Mouse (Mus musculus) myocyte (in vitro differentiated cells): ENCODE data around the gene Napsa. TPM values are rescaled to one million over a fixed set of nuclear protein-coding genes. Genes with fewer than 3 reads are reported as not detected.
A peak's percentile ranks its signal among the peaks of the same experiment; 100 is the strongest.

Experiments
- H3K27me3 ChIP-seq: one replicate; pipeline ENCODE4 v1.6.1; 2011; ENCODE audit not compliant: control insufficient read depth, insufficient read depth, insufficient read length
- H3K36me3 ChIP-seq: one replicate; pipeline ENCODE4 v1.6.1; 2011; ENCODE audit not compliant: control insufficient read depth, insufficient read depth
- H3K4me2 ChIP-seq: one replicate; pipeline ENCODE4 v1.6.1; 2011; ENCODE audit warnings: low read depth, control low read depth
- H3K4me3 ChIP-seq: one replicate; pipeline ENCODE4 v1.5.1; 2011; ENCODE audit warnings: mild to moderate bottlenecking, control low read depth, moderate library complexity
- H3K79me2 ChIP-seq: one replicate; pipeline ENCODE4 v1.6.1; 2011; ENCODE audit not compliant: control insufficient read depth, insufficient read depth
- H3ac ChIP-seq: one replicate; pipeline ENCODE4 v1.6.1; 2011; ENCODE audit not compliant: control insufficient read depth, insufficient read length
- CEBPB ChIP-seq: IDR thresholded peaks from 2 replicates; pipeline ENCODE4 v1.6.1; 2011; ENCODE audit warnings: mild to moderate bottlenecking, moderate library complexity; ENCODE audit not compliant: poor library complexity, insufficient read depth, severe bottlenecking
- E2F4 ChIP-seq: IDR thresholded peaks from one replicate; pipeline ENCODE4 v1.6.1; 2011; ENCODE audit warnings: mild to moderate bottlenecking, control low read depth, moderate library complexity; ENCODE audit not compliant: insufficient read depth
- MAX ChIP-seq: IDR thresholded peaks from one replicate; pipeline ENCODE4 v1.6.1; 2011; ENCODE audit warnings: low read depth, mild to moderate bottlenecking, control low read depth
- MYOD1 ChIP-seq, 3 experiments: IDR thresholded peaks; one replicate each; pipeline ENCODE4 v1.6.1; 2011; ENCODE audit warnings: control low read depth in 2 of 3, low read depth in 2 of 3, mild to moderate bottlenecking in 2 of 3, moderate library complexity in 1 of 3; ENCODE audit not compliant: insufficient read length in 2 of 3, control insufficient read depth in 1 of 3
- MYOG ChIP-seq, 3 experiments: IDR thresholded peaks; one replicate each; pipeline ENCODE4 v1.6.1; 2011; ENCODE audit warnings: control low read depth in 2 of 3, low read depth in 2 of 3, mild to moderate bottlenecking in 2 of 3; ENCODE audit not compliant: insufficient read length in 2 of 3, control insufficient read depth in 1 of 3, insufficient read depth in 1 of 3
- POLR2A ChIP-seq: IDR thresholded peaks from one replicate; pipeline ENCODE4 v1.6.1; 2011; ENCODE audit warnings: low read depth, mild to moderate bottlenecking, control low read depth, moderate library complexity; ENCODE audit not compliant: insufficient read length
- POLR2AphosphoS2 ChIP-seq: IDR thresholded peaks from one replicate; pipeline ENCODE4 v1.6.1; 2011; ENCODE audit warnings: low read depth, control low read depth; ENCODE audit not compliant: insufficient read length
- REST ChIP-seq: IDR thresholded peaks from one replicate; pipeline ENCODE4 v1.6.1; 2011; ENCODE audit warnings: mild to moderate bottlenecking, control low read depth, moderate library complexity; ENCODE audit not compliant: insufficient read depth, insufficient read length
- SRF ChIP-seq: IDR thresholded peaks from one replicate; pipeline ENCODE4 v1.6.1; 2011; ENCODE audit warnings: low read depth; ENCODE audit not compliant: control insufficient read depth, insufficient read length
- TCF12 ChIP-seq: IDR thresholded peaks from one replicate; pipeline ENCODE4 v1.6.1; 2011; ENCODE audit warnings: mild to moderate bottlenecking, control low read depth; ENCODE audit not compliant: poor library complexity, insufficient read depth, severe bottlenecking
- TCF3 ChIP-seq: IDR thresholded peaks from one replicate; pipeline ENCODE4 v1.6.1; 2011; ENCODE audit warnings: low read depth, control low read depth; ENCODE audit not compliant: insufficient read length
- USF1 ChIP-seq: IDR thresholded peaks from one replicate; pipeline ENCODE4 v1.6.1; 2011; ENCODE audit warnings: low read depth, mild to moderate bottlenecking, control low read depth, moderate library complexity
- polyA plus RNA-seq: library from polyadenylated mRNA; unstranded; fragments of >200 nt; fragmentation: generic; extraction: Trizol; gene quantifications from one replicate; pipeline ENCODE4 v1.2.1, GENCODE M21; 2012; ENCODE audit warnings: missing spikeins

Gene Napsa
- polyA plus RNA-seq, 1 experiment: not detected

DNA sequence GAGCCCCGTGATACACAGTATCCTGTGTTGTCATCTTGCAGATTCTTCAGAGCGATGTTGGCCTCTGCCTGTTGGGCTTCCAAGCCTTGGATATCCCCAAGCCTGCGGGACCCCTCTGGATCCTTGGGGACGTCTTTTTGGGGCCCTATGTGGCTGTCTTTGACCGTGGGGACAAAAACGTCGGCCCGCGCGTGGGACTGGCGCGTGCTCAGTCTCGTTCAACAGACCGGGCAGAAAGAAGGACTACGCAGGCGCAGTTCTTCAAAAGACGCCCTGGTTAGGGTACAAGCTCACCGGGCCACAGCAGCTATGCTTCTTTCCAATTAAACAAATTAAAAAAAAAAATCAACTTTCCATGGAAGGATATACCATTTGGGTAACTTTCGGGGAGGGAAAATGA is 14.3 kb downstream of the Napsa start:
- no peak overlapping the region for H3K4me3 ChIP-seq
- TF ChIP-seq POLR2AphosphoS2 (no peak), MYOG (IDR thresholded peaks at IDR 0.05; ENCODE audit: control insufficient read depth in 1 of 3, insufficient read depth in 1 of 3, insufficient read length in 2 of 3, low read depth in 2 of 3) (no peak), USF1 (no peak), CEBPB (no peak), SRF (no peak), E2F4 (no peak), TCF3 (no peak), MAX (no peak), TCF12 (no peak), REST (no peak), MYOD1 (IDR thresholded peaks at IDR 0.05; ENCODE audit: control insufficient read depth in 1 of 3, insufficient read length in 2 of 3, low read depth in 2 of 3) (no peak), POLR2A (no peak)
- no peak overlapping the region for H3ac ChIP-seq
- no peaks in the 10 kb centered on the region for H3K79me2 ChIP-seq
- peaks cover 75% of the 10 kb centered on the region for H3K27me3 ChIP-seq
- no peaks in the 10 kb centered on the region for H3K36me3 ChIP-seq
- no peak overlapping the region for H3K4me2 ChIP-seq

DNA sequence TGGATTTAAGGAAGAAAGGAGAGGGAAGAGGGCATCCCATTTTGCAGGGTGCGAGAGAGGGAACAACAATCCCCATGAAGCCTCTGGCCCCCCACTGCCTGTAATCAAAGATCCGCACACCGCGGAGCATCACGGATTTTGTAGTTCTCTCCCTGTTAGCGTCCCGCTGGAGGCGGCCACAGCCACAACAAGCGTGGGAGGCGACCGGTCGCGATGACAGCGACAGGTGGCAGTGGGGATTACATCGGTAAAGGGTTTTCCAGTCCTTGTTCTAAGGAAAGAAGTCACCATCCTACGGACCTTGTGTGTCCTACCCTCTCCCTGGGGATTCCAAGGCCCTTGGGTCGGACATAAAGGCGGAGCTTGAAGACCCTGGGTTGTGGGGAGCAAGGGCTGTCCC is 14.8 kb downstream of the Napsa start:
- H3K79me2 ChIP-seq: no peaks in the 10 kb centered on the region
- TF ChIP-seq USF1: no peak
- peak in 2 of 3 experiments; percentile 41 to 88 for TF ChIP-seq MYOD1 (IDR thresholded peaks at IDR 0.05; ENCODE audit: control insufficient read depth in 1 of 3, insufficient read length in 2 of 3, low read depth in 2 of 3)
- H3K27me3 ChIP-seq: peaks cover 77% of the 10 kb centered on the region
- H3ac ChIP-seq: no peak overlapping the region
- H3K36me3 ChIP-seq: no peaks in the 10 kb centered on the region
- H3K4me3 ChIP-seq: no peak overlapping the region
- peak overlapping the region; percentile 12 for H3K4me2 ChIP-seq

DNA sequence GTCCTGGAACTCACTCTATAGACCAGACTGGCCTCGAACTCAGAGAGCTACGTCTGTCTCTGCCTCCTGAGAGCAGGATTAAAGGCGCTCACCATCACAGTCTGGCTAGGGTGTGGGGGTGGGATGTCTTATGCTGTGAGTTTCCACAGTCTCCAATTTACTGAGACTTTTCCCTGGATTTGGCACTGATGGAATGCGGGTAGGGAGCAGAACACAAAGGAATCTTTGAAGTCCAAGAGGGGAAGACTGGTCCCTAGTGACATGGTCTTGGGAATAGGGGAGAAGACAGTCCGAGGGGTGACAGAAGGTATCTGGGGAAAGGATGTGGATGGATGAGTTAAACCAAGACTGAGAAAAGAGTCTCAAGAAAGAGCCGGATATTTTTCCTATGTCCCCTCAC is 15.5 kb downstream of the Napsa start:
- TF ChIP-seq TCF3: no peak
- TF ChIP-seq SRF: no peak
- Histone ChIP-seq H3K36me3 (no peaks in the 10 kb centered on the region), H3K79me2 (no peaks in the 10 kb centered on the region), H3ac (no peak overlapping the region), H3K4me2 (peak overlapping the region; percentile 12), H3K4me3 (no peak overlapping the region), H3K27me3 (peaks cover 73% of the 10 kb centered on the region)

DNA sequence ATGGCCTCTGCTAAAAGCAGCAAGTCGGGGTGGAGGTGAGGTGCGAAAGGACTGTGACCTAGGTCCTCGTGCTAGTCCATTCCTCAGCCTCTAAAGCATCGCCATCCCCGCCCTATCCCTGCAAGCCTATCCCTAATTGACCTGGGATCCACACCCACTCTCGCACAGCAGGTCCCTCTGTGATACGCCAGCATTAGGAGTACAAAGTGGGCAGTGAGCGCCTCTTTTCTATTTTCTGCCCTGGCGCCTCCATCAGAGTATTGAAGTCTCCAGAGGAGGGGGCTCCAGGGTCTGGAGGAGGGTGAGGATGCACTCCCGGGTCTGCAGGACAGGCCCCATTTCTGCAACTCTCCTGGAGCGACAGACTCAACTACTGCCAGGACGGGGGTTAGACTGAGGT is 16.2 kb downstream of the Napsa start:
- no peak for TF ChIP-seq REST
- TF ChIP-seq MYOD1 (IDR thresholded peaks at IDR 0.05; ENCODE audit: control insufficient read depth in 1 of 3, insufficient read length in 2 of 3, low read depth in 2 of 3): no peak
- TF ChIP-seq TCF12: no peak
- TF ChIP-seq TCF3: no peak
- TF ChIP-seq MYOG (IDR thresholded peaks at IDR 0.05; ENCODE audit: control insufficient read depth in 1 of 3, insufficient read depth in 1 of 3, insufficient read length in 2 of 3, low read depth in 2 of 3): no peak
- TF ChIP-seq USF1: no peak
- TF ChIP-seq POLR2A: no peak
- TF ChIP-seq MAX: no peak
- no peak for TF ChIP-seq E2F4
- no peak for TF ChIP-seq POLR2AphosphoS2
- no peak for TF ChIP-seq CEBPB
- TF ChIP-seq SRF: no peak
- no peak overlapping the region for H3ac ChIP-seq
- H3K4me3 ChIP-seq: no peak overlapping the region
- no peaks in the 10 kb centered on the region for H3K36me3 ChIP-seq
- peak overlapping the region; percentile 65 for H3K4me2 ChIP-seq
- no peaks in the 10 kb centered on the region for H3K79me2 ChIP-seq
- H3K27me3 ChIP-seq: peaks cover 73% of the 10 kb centered on the region

DNA sequence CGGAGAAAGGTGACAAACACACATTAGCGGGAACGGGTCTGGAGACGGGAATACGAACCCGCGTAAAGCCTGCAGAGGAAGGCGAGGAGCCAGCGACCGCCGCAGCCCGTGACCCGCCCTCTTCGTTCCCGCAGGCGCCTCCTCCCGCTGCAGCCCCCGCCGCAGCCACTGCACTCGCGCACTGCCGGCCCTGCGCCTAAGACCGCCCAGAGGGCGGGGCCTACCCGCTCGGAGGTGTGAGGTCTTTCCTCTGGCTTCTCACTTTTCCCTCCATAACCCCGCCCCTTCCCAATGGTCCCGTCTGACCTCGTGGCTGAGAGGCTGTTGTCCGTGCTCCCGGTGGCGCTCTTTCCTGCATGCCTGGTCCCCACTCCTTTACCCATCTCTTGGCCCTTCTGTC is 17.0 kb downstream of the Napsa start:
- Histone ChIP-seq H3K27me3 (peaks cover 76% of the 10 kb centered on the region), H3K36me3 (no peaks in the 10 kb centered on the region), H3K4me3 (no peak overlapping the region), H3K4me2 (peak overlapping the region; percentile 65), H3ac (no peak overlapping the region), H3K79me2 (no peaks in the 10 kb centered on the region)
- no peak for TF ChIP-seq REST
- no peak for TF ChIP-seq E2F4
- no peak for TF ChIP-seq USF1
- no peak for TF ChIP-seq MYOD1 (IDR thresholded peaks at IDR 0.05; ENCODE audit: control insufficient read depth in 1 of 3, insufficient read length in 2 of 3, low read depth in 2 of 3)
- TF ChIP-seq POLR2AphosphoS2: no peak
- no peak for TF ChIP-seq MYOG (IDR thresholded peaks at IDR 0.05; ENCODE audit: control insufficient read depth in 1 of 3, insufficient read depth in 1 of 3, insufficient read length in 2 of 3, low read depth in 2 of 3)
- TF ChIP-seq SRF: no peak
- no peak for TF ChIP-seq TCF12
- TF ChIP-seq TCF3: no peak
- no peak for TF ChIP-seq CEBPB
- TF ChIP-seq MAX: no peak
- no peak for TF ChIP-seq POLR2A
